Mouse (Mus musculus): Measurements from ENCODE around the gene Gm49601.

Gm49601 gene

GRCm38 (mm10) chr16:18582426-18583148, 43.6 kb downstream of the Gm49601 start:
- no peak for DNase-seq (ENCODE audit: low spot score in 2 of 2)

- no peak for DNase-seq (ENCODE audit: low spot score in 2 of 2)
Observed at GRCm38 (mm10) chr16:18581623-18582205, 44.5 kb downstream of the Gm49601 start.

GRCm38 (mm10) chr16:18581050-18581622, 45.1 kb downstream of the Gm49601 start:
- no peak for DNase-seq (ENCODE audit: low spot score in 2 of 2)

GRCm38 (mm10) chr16:18580389-18580788, 45.8 kb downstream of the Gm49601 start:
- DNase-seq (ENCODE audit: low spot score in 2 of 2): no peak

- DNase-seq (ENCODE audit: low spot score in 2 of 2): no peak
Observed at GRCm38 (mm10) chr16:18577599-18578160, 48.5 kb downstream of the Gm49601 start.

GRCm38 (mm10) chr16:18577071-18577470, 49.2 kb downstream of the Gm49601 start:
- DNase-seq (ENCODE audit: low spot score in 2 of 2): no peak

- no peak for DNase-seq (ENCODE audit: low spot score in 2 of 2)
Observed at GRCm38 (mm10) chr16:18574196-18574595, 52.0 kb downstream of the Gm49601 start.
